Mouse (Mus musculus): Measurements from ENCODE around the gene Kif24. TPM values are rescaled to one million over a fixed set of nuclear protein-coding genes. Genes with fewer than 3 reads are reported as not detected.

The Kif24 gene
- total RNA-seq, 1 experiment = 9.7 TPM

- Histone ChIP-seq H3K4me3 (ENCODE audit: insufficient read depth in 1 of 2, low read depth in 1 of 2, low read length in 2 of 2, poor library complexity in 1 of 2, severe bottlenecking in 1 of 2) (no peak overlapping the region), H3K27ac (ENCODE audit: insufficient read depth, low read depth, low read length, poor library complexity, severe bottlenecking) (no peak overlapping the region), H3K36me3 (ENCODE audit: control insufficient read depth, insufficient read depth, low read length, poor library complexity, severe bottlenecking) (no peaks in the 10 kb centered on the region), H3K4me1 (ENCODE audit: control insufficient read depth in 2 of 2, insufficient read depth in 2 of 2, low read length in 2 of 2, poor library complexity in 1 of 2) (peaks cover 3 to 11% of the 10 kb centered on the region in 2 experiments), H3K9me3 (ENCODE audit: control insufficient read depth, insufficient read depth, low read depth, low read length) (no peaks in the 10 kb centered on the region), H3K9ac (ENCODE audit: insufficient read depth, low read depth, low read length, poor library complexity, severe bottlenecking) (no peak overlapping the region)
- in situ Hi-C loops (cut with MboI; ENCODE audit: low sequenced_read_pairs in 2 of 2, unreplicated experiment in 2 of 2) = no loop called here
- TF ChIP-seq ZNF384 (IDR thresholded peaks at IDR 0.05; ENCODE audit: low read depth, low read length) = no peak
- no peak for TF ChIP-seq HCFC1 (IDR thresholded peaks at IDR 0.05; ENCODE audit: borderline replicate concordance, insufficient read depth, low read length)
- no peak for TF ChIP-seq MAFK (IDR thresholded peaks at IDR 0.05; ENCODE audit: insufficient read depth, low read depth, low read length)
- no peak for TF ChIP-seq CHD2 (IDR thresholded peaks at IDR 0.05; ENCODE audit: low read depth, low read length)
- no peak for TF ChIP-seq ZC3H11A (IDR thresholded peaks at IDR 0.05; ENCODE audit: borderline replicate concordance, low read depth, low read length)
- DNase-seq (ENCODE audit: low read depth, low spot score) = no peak
Measured at GRCm38 (mm10) chr4:41504325-41504724, 39.6 kb upstream of the Kif24 start.

- Histone ChIP-seq H3K4me3 (ENCODE audit: insufficient read depth in 1 of 2, low read depth in 1 of 2, low read length in 2 of 2, poor library complexity in 1 of 2, severe bottlenecking in 1 of 2) (peak within 1 kb of the TSS; percentile 65 to 78), H3K27ac (ENCODE audit: insufficient read depth, low read depth, low read length, poor library complexity, severe bottlenecking) (no peak within 1 kb of the TSS), H3K9me3 (ENCODE audit: control insufficient read depth, insufficient read depth, low read depth, low read length) (no peaks in the 10 kb centered on the region), H3K36me3 (ENCODE audit: control insufficient read depth, insufficient read depth, low read length, poor library complexity, severe bottlenecking) (no peaks in the 10 kb centered on the region), H3K4me1 (ENCODE audit: control insufficient read depth in 2 of 2, insufficient read depth in 2 of 2, low read length in 2 of 2, poor library complexity in 1 of 2) (peaks cover 3 to 17% of the 10 kb centered on the region in 2 experiments), H3K9ac (ENCODE audit: insufficient read depth, low read depth, low read length, poor library complexity, severe bottlenecking) (peak within 1 kb of the TSS; percentile 53)
- TF ChIP-seq HCFC1 (IDR thresholded peaks at IDR 0.05; ENCODE audit: borderline replicate concordance, insufficient read depth, low read length) (peak; percentile 94), CHD2 (IDR thresholded peaks at IDR 0.05; ENCODE audit: low read depth, low read length) (0 out of 2 replicates have a peak, but pooled peaks have one; percentile 32), MAFK (IDR thresholded peaks at IDR 0.05; ENCODE audit: insufficient read depth, low read depth, low read length) (no peak)
- DNase-seq (ENCODE audit: low read depth, low spot score) = peak; percentile 99
- in situ Hi-C loops (cut with MboI; ENCODE audit: low sequenced_read_pairs in 2 of 2, unreplicated experiment in 2 of 2) = no loop called here
Measured at GRCm38 (mm10) chr4:41502986-41503412, 38.3 kb upstream of the Kif24 start, which contains the start of gene AI464131. AI464131 (minus strand) TSS chr4:41503076.

GRCm38 (mm10) chr4:41502171-41502940, 37.7 kb upstream of the Kif24 start:
- in situ Hi-C loops (cut with MboI; ENCODE audit: low sequenced_read_pairs in 2 of 2, unreplicated experiment in 2 of 2) = no loop called here
- Histone ChIP-seq H3K9ac (ENCODE audit: insufficient read depth, low read depth, low read length, poor library complexity, severe bottlenecking) (peak overlapping the region; percentile 53), H3K4me3 (ENCODE audit: insufficient read depth in 1 of 2, low read depth in 1 of 2, low read length in 2 of 2, poor library complexity in 1 of 2, severe bottlenecking in 1 of 2) (peak overlapping the region; percentile 65 to 78), H3K27ac (ENCODE audit: insufficient read depth, low read depth, low read length, poor library complexity, severe bottlenecking) (no peak overlapping the region), H3K36me3 (ENCODE audit: control insufficient read depth, insufficient read depth, low read length, poor library complexity, severe bottlenecking) (no peaks in the 10 kb centered on the region), H3K9me3 (ENCODE audit: control insufficient read depth, insufficient read depth, low read depth, low read length) (no peaks in the 10 kb centered on the region), H3K4me1 (ENCODE audit: control insufficient read depth in 2 of 2, insufficient read depth in 2 of 2, low read length in 2 of 2, poor library complexity in 1 of 2) (peaks cover 2 to 22% of the 10 kb centered on the region in 2 experiments)
- no peak for DNase-seq (ENCODE audit: low read depth, low spot score)
- TF ChIP-seq MAFK (IDR thresholded peaks at IDR 0.05; ENCODE audit: insufficient read depth, low read depth, low read length) (no peak), ZNF384 (IDR thresholded peaks at IDR 0.05; ENCODE audit: low read depth, low read length) (no peak), CHD2 (IDR thresholded peaks at IDR 0.05; ENCODE audit: low read depth, low read length) (no peak), HCFC1 (IDR thresholded peaks at IDR 0.05; ENCODE audit: borderline replicate concordance, insufficient read depth, low read length) (no peak)

DNA sequence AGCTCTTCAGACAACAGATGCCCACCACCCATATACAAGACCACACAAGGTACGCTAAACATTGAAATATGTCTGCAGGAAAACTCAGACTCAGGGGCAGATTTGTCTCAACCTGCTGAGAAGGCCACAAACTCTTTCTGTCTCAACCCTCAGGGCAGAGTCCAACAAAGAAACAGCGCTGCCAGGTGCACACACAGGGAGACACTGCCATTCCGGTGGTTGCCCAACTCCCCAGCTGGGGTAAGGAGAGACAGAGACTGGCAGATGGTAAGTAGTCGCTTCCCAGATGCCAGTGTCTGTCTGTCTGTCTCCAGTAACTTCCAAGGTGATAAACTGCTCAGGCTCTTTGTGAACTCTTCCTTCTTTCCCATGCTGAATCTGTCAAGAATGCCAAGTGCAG, 36.1 kb upstream of the Kif24 start:
- no peak for TF ChIP-seq MAFK (IDR thresholded peaks at IDR 0.05; ENCODE audit: insufficient read depth, low read depth, low read length)
- no peak for TF ChIP-seq HCFC1 (IDR thresholded peaks at IDR 0.05; ENCODE audit: borderline replicate concordance, insufficient read depth, low read length)
- no peak for TF ChIP-seq CHD2 (IDR thresholded peaks at IDR 0.05; ENCODE audit: low read depth, low read length)
- no peak for TF ChIP-seq ZNF384 (IDR thresholded peaks at IDR 0.05; ENCODE audit: low read depth, low read length)
- TF ChIP-seq ZC3H11A (IDR thresholded peaks at IDR 0.05; ENCODE audit: borderline replicate concordance, low read depth, low read length) = no peak
- H3K4me1 ChIP-seq (ENCODE audit: control insufficient read depth in 2 of 2, insufficient read depth in 2 of 2, low read length in 2 of 2, poor library complexity in 1 of 2) = peaks cover 2 to 16% of the 10 kb centered on the region in 2 experiments
- no peak overlapping the region for H3K9ac ChIP-seq (ENCODE audit: insufficient read depth, low read depth, low read length, poor library complexity, severe bottlenecking)
- no peak overlapping the region for H3K27ac ChIP-seq (ENCODE audit: insufficient read depth, low read depth, low read length, poor library complexity, severe bottlenecking)
- no peak overlapping the region for H3K4me3 ChIP-seq (ENCODE audit: insufficient read depth in 1 of 2, low read depth in 1 of 2, low read length in 2 of 2, poor library complexity in 1 of 2, severe bottlenecking in 1 of 2)
- no peaks in the 10 kb centered on the region for H3K36me3 ChIP-seq (ENCODE audit: control insufficient read depth, insufficient read depth, low read length, poor library complexity, severe bottlenecking)
- no peak for DNase-seq (ENCODE audit: low read depth, low spot score)
- in situ Hi-C loops (cut with MboI; ENCODE audit: low sequenced_read_pairs in 2 of 2, unreplicated experiment in 2 of 2) = no loop called here
- no peaks in the 10 kb centered on the region for H3K9me3 ChIP-seq (ENCODE audit: control insufficient read depth, insufficient read depth, low read depth, low read length)
